ENCODE assay signal across 11 mouse cellular contexts in genomic region chr1:69498862-69499306, GRCm38 (mm10).
DNase-seq lines count a peak whose midpoint lies in the region; ATAC-seq and TF ChIP-seq lines count a peak whose summit lies in the region.
"Had no signal": no experiment of that assay in that cellular context is flagged by ENCODE, and none has a peak within 500 bp of the region (broad histone marks: within the 10 kb centered on the region; RNA-seq: fewer than 3 reads in every experiment).

No protein-coding gene starts in this region.

- peaks cover 15% of the 10 kb centered on the region; the same call in 1 of the 2 replicates for H3K27me3 ChIP-seq in forebrain, embryonic 13.5 days
- no peaks in the 10 kb centered on the region for H3K27me3 ChIP-seq in liver, embryonic 14.5 days (ENCODE audit: control insufficient read depth, insufficient read depth, low read length)
- H3K27me3 ChIP-seq in intestine, embryonic 16.5 days (replicated peaks; ENCODE audit: control insufficient read depth, insufficient read depth, low read length): no peaks in the 10 kb centered on the region
- H3K27me3 ChIP-seq: embryonic facial prominence, embryonic 15.5 days; stomach, embryonic 15.5 days had no signal

- peak; percentile 74 for ATAC-seq in CD4-positive, CD25-positive, alpha-beta regulatory T cell, adult 4 months
- peak; percentile 70 for ATAC-seq in forebrain, embryonic 13.5 days
- ATAC-seq in liver, embryonic 14.5 days (ENCODE audit: insufficient read depth): no peak; the same call in 1 of the 2 replicates
- no peak for ATAC-seq in intestine, embryonic 16.5 days
- ATAC-seq: intestine, postnatal 0 days had no signal

- no peaks in the 10 kb centered on the region for H3K36me3 ChIP-seq in forebrain, embryonic 13.5 days (ENCODE audit: poor library complexity, severe bottlenecking)
- no peaks in the 10 kb centered on the region for H3K36me3 ChIP-seq in liver, embryonic 14.5 days (replicated peaks; ENCODE audit: control insufficient read depth, insufficient read depth, low read depth)
- no peaks in the 10 kb centered on the region for H3K36me3 ChIP-seq in intestine, embryonic 16.5 days (ENCODE audit: control insufficient read depth, insufficient read depth, low read length)
- H3K36me3 ChIP-seq: embryonic facial prominence, embryonic 15.5 days; stomach, embryonic 15.5 days had no signal

- TF ChIP-seq CTCF in liver, embryonic 14.5 days (IDR thresholded peaks at IDR 0.05; ENCODE audit: low read depth): no peak

- no peak for TF ChIP-seq EP300 in liver, embryonic 14.5 days (IDR thresholded peaks at IDR 0.05; ENCODE audit: low read depth)

- intact Hi-C loops in heart, postnatal 10 days (cut with DNase I): no loop called here

- H3K9me3 ChIP-seq in forebrain, embryonic 13.5 days (replicated peaks): no peaks in the 10 kb centered on the region
- H3K9me3 ChIP-seq in liver, embryonic 14.5 days (ENCODE audit: control insufficient read depth, low read length): no peaks in the 10 kb centered on the region
- no peaks in the 10 kb centered on the region for H3K9me3 ChIP-seq in intestine, embryonic 16.5 days (ENCODE audit: control insufficient read depth, low read length)
- H3K9me3 ChIP-seq: embryonic facial prominence, embryonic 15.5 days; stomach, embryonic 15.5 days had no signal

- H3K27ac ChIP-seq in forebrain, embryonic 13.5 days: no peak overlapping the region
- no peak overlapping the region for H3K27ac ChIP-seq in liver, embryonic 14.5 days
- H3K27ac ChIP-seq in intestine, embryonic 16.5 days (ENCODE audit: low read length): no peak overlapping the region
- H3K27ac ChIP-seq: embryonic facial prominence, embryonic 15.5 days; stomach, embryonic 15.5 days had no signal

- H3K9ac ChIP-seq in forebrain, embryonic 13.5 days: no peak overlapping the region
- no peak overlapping the region; the same call in 1 of the 2 replicates for H3K9ac ChIP-seq in liver, embryonic 14.5 days (replicated peaks)
- no peak overlapping the region for H3K9ac ChIP-seq in intestine, embryonic 16.5 days (ENCODE audit: low read depth, low read length)
- H3K9ac ChIP-seq: embryonic facial prominence, embryonic 15.5 days; stomach, embryonic 15.5 days had no signal

- WGBS in forebrain, embryonic 13.5 days: 6% methylated on average over 7 of the region's 7 CpGs
- 38% methylated on average over 7 of the region's 7 CpGs for WGBS in liver, embryonic 14.5 days (ENCODE audit: insufficient replicate concordance)
- 54% methylated on average over 7 of the region's 7 CpGs for WGBS in intestine, embryonic 16.5 days

- H3K4me1 ChIP-seq in forebrain, embryonic 13.5 days: peaks cover 9% of the 10 kb centered on the region
- H3K4me1 ChIP-seq in liver, embryonic 14.5 days (replicated peaks; ENCODE audit: control insufficient read depth in 2 of 2, insufficient read depth in 2 of 2, low read length in 1 of 2): peaks cover 13 to 25% of the 10 kb centered on the region in 2 experiments
- H3K4me1 ChIP-seq in intestine, embryonic 16.5 days (ENCODE audit: control insufficient read depth, insufficient read depth, low read length): no peaks in the 10 kb centered on the region
- H3K4me1 ChIP-seq: embryonic facial prominence, embryonic 15.5 days; stomach, embryonic 15.5 days had no signal

- DNase-seq in CD4-positive helper T cell, adult 2 months (ENCODE audit: low read depth, low spot score): peak; percentile 43
- DNase-seq in liver, embryonic 14.5 days (ENCODE audit: low read depth in 3 of 3, low spot score in 3 of 3): no peak
- no peak for DNase-seq in cerebellum, adult 18-20 months
- DNase-seq in heart, postnatal 10 days: no peak
- DNase-seq: lung, postnatal 4 days had no signal

- H3K4me2 ChIP-seq in forebrain, embryonic 13.5 days: peak overlapping the region; percentile 41
- peak overlapping the region; percentile 49 for H3K4me2 ChIP-seq in liver, embryonic 14.5 days (ENCODE audit: low read depth)
- H3K4me2 ChIP-seq in intestine, embryonic 16.5 days (ENCODE audit: low read depth, low read length): no peak overlapping the region
- H3K4me2 ChIP-seq: embryonic facial prominence, embryonic 15.5 days; stomach, embryonic 15.5 days had no signal

- no peak overlapping the region for H3K4me3 ChIP-seq in forebrain, embryonic 13.5 days
- 0 out of 4 replicates have a peak overlapping the region, but pooled peaks of 1 of the 2 experiments have one; percentile 10 for H3K4me3 ChIP-seq in liver, embryonic 14.5 days (ENCODE audit: insufficient read depth in 1 of 2, low read depth in 2 of 2, low read length in 2 of 2)
- no peak overlapping the region for H3K4me3 ChIP-seq in intestine, embryonic 16.5 days (ENCODE audit: low read length)
- H3K4me3 ChIP-seq: embryonic facial prominence, embryonic 15.5 days; stomach, embryonic 15.5 days had no signal

Comparison
In these comparisons a context has a peak if more than half of its experiments do, and no peak if none do; other contexts are left out.
1. ATAC-seq: peak in CD4-positive, CD25-positive, alpha-beta regulatory T cell, adult 4 months (single experiment) and forebrain, embryonic 13.5 days (single experiment); none in liver, embryonic 14.5 days (single experiment) and intestine, embryonic 16.5 days (single experiment).